Mouse (Mus musculus) intestine, embryonic 14.5 days (tissue): ENCODE results near the gene Foxp1. TPM values are rescaled to one million over a fixed set of nuclear protein-coding genes. Genes with fewer than 3 reads are reported as not detected.

ENCODE experiments used
- ATAC-seq: fragments of 200-750 bp; cut with Nextera tagmentation; replicated peaks from 2 replicates; pipeline ENCODE4 v1.8.0; 2017; ENCODE audit warnings: low read depth, moderate number of reproducible peaks, moderate TSS enrichment, moderate library complexity; ENCODE audit not compliant: low FRiP score, low TSS enrichment
- DNase-seq: peaks from one replicate; pipeline ENCODE4 v3.0.0-alpha.2; 2018; ENCODE audit warnings: low spot score
- H3K27ac ChIP-seq: fragments of 300-500 bp; sonication (generic); 2 replicates; pipeline ENCODE4 v1.5.1; 2014; ENCODE audit warnings: low read depth, mild to moderate bottlenecking, control low read depth
- H3K27me3 ChIP-seq: fragments of 300-500 bp; sonication (generic); replicated peaks from 2 replicates; pipeline ENCODE4 v1.6.1; 2014; ENCODE audit warnings: low read length, control low read depth; ENCODE audit not compliant: control insufficient read depth, insufficient read depth
- H3K36me3 ChIP-seq: fragments of 300-500 bp; sonication (generic); 2 replicates; pipeline ENCODE4 v1.6.1; 2014; ENCODE audit warnings: low read length, control low read depth; ENCODE audit not compliant: control insufficient read depth, insufficient read depth
- H3K4me1 ChIP-seq: fragments of 300-500 bp; sonication (generic); replicated peaks from 2 replicates; pipeline ENCODE4 v1.6.1; 2014; ENCODE audit warnings: low read length, control low read depth, mixed read lengths; ENCODE audit not compliant: control insufficient read depth, insufficient read depth
- H3K4me2 ChIP-seq: fragments of 300-500 bp; sonication (generic); 2 replicates; pipeline ENCODE4 v1.6.1; 2014; ENCODE audit warnings: low read length
- H3K4me3 ChIP-seq: fragments of 300-500 bp; sonication (generic); 2 replicates; pipeline ENCODE4 v1.5.1; 2014; ENCODE audit warnings: low read depth, low read length, control low read depth, mixed read lengths
- H3K9ac ChIP-seq: fragments of 300-500 bp; sonication (generic); 2 replicates; pipeline ENCODE4 v1.6.1; 2014; ENCODE audit warnings: mild to moderate bottlenecking, low read length
- H3K9me3 ChIP-seq: fragments of 300-500 bp; sonication (generic); 2 replicates; pipeline ENCODE4 v1.6.1; 2016; ENCODE audit warnings: low read length, control low read depth; ENCODE audit not compliant: control insufficient read depth
- WGBS: fragments of 180-500 bp; shearing (Covaris S2); extraction: QIAGEN DNeasy Blood & Tissue Kit; methylation state at CpG from one replicate; pipeline ENCODE4 v1.1.7; 2014; 5-methylcytosine and 5-hydroxymethylcytosine counted together
- polyA plus RNA-seq: library from polyadenylated mRNA; unstranded; fragments of >200 nt; fragmentation: Nextera tagmentation; extraction: Ambion mirVana; gene quantifications from 2 replicates; pipeline ENCODE4 v1.2.1, GENCODE M21; 2014

Gene Foxp1
- polyA plus RNA-seq, 1 experiment from 2014 or later: 133 TPM

DNA sequence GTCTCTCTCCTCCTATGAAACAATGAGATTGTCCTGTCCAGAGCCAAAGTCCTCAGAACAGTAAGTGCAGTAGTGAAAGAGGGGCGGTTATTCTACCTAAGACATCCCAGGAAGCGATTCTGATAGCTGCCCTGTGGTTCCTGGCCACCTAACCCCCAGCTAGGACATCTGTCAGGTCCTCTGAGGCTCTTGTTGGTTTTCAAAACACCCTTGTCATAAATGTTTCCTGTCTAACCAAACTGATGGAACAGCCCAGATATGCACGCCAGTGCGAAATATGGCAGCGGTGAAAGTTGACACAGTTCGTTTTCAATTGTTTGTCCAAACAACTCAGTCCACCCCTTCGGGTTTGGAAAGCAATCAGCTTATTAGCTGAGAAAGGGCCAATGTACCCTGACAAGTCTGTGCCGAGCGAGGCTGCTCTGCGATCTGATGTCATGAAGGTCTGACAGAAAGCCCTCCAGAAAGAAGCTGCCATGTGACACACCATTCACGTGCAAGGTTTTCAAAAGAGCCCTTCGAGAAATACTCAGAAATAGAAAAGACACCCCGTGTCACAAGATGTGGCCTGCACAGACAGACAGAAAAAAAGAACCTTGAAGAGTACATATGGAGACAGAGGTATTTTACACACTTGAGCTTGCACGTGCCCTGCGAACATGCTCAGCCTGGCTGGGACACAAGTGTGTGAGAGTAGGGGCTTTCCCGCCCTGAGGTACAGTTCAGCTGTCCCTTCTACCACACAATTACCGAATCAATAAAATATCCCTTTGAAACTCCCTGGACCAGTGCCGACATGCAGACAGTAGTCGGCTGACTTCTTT lies 147.9 kb downstream of the Foxp1 start:
- ATAC-seq (no peak), DNase-seq (no peak)
- no peak overlapping the region for H3K9ac ChIP-seq

DNA sequence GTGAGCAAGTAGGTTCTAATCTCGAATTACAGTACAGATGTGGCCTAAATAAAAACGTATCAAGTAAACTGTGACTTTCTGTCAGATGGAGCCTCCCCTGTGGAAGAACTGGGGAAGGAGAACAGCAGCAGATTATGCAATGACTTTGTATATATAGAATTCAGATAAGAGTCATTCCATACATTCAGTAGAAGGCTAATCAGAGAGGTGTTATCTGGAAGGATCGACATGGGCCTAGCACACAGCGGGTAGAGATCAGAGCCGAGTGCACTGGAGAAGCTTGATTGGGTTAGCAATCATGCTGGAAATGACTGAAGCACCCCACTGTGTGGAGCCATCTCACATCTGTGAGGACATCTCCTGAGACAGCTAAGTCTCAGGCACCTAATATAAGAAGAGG lies 150.1 kb downstream of the Foxp1 start:
- Histone ChIP-seq H3K4me3 (no peak overlapping the region), H3K36me3 (no peaks in the 10 kb centered on the region), H3K27me3 (no peaks in the 10 kb centered on the region), H3K9ac (no peak overlapping the region), H3K27ac (no peak overlapping the region), H3K9me3 (no peaks in the 10 kb centered on the region), H3K4me1 (peaks cover 28% of the 10 kb centered on the region), H3K4me2 (no peak overlapping the region)
- WGBS: 69% methylated on average over 5 of the region's 5 CpGs
- no peak for DNase-seq
- no peak for ATAC-seq

More for the DNA sequence above, 147.9 kb downstream of the Foxp1 start:
- Histone ChIP-seq H3K27ac (no peak overlapping the region), H3K4me2 (no peak overlapping the region), H3K9me3 (no peaks in the 10 kb centered on the region), H3K27me3 (no peaks in the 10 kb centered on the region), H3K4me3 (no peak overlapping the region), H3K4me1 (peaks cover 36% of the 10 kb centered on the region), H3K36me3 (no peaks in the 10 kb centered on the region)
- WGBS: 67% methylated on average over 19 of the region's 19 CpGs

DNA sequence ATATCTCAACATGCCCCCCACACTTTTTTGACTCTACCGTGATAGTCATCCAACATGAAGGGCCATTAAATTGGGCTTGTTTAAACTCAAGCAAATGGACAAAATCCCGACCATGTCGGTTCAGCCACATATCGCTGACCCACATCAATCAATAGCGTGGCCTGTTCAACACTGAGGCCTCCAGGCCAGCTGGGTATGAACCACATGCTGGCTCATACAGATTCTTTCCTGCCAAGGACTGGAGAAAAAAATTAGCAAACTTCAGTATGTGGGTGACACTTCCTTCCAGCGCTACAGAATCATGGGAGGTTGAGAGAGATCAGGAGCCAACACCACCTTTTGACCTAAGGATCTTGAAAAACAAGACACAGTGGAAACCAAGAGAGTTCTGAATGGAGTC lies 150.5 kb downstream of the Foxp1 start:
- Histone ChIP-seq H3K9ac (no peak overlapping the region), H3K4me1 (peaks cover 24% of the 10 kb centered on the region), H3K9me3 (no peaks in the 10 kb centered on the region), H3K27ac (no peak overlapping the region), H3K4me2 (no peak overlapping the region), H3K4me3 (no peak overlapping the region), H3K27me3 (no peaks in the 10 kb centered on the region), H3K36me3 (no peaks in the 10 kb centered on the region)
- DNase-seq (no peak), ATAC-seq (no peak)
- 72% methylated on average over 6 of the region's 6 CpGs for WGBS

DNA sequence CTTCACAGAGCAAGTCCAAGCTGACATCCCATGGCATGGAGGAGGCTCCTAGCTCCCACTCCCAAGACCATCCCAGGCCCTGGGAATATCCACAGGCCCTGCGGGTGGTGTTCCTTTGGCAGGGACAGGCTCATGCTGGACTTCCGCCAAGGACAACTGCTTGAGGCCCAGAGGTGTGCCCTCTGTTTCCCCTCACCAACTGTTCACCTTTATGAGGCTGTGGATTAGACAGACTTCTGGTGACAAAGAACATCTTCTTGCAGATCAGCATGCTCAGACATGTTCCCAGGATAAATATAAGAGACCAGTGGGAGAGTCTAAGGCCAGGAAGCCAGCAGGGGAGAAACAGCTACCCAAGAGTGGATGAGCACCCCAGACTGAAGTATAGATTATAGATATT lies 152.6 kb downstream of the Foxp1 start:
- no peaks in the 10 kb centered on the region for H3K36me3 ChIP-seq
- DNase-seq (no peak), ATAC-seq (no peak)
- H3K9ac ChIP-seq: no peak overlapping the region
- H3K27ac ChIP-seq: no peak overlapping the region
- 87% methylated on average over 2 of the region's 2 CpGs for WGBS
- H3K9me3 ChIP-seq: no peaks in the 10 kb centered on the region
- no peaks in the 10 kb centered on the region for H3K27me3 ChIP-seq
- H3K4me2 ChIP-seq: no peak overlapping the region
- no peak overlapping the region for H3K4me3 ChIP-seq
- peaks cover 7% of the 10 kb centered on the region for H3K4me1 ChIP-seq

DNA sequence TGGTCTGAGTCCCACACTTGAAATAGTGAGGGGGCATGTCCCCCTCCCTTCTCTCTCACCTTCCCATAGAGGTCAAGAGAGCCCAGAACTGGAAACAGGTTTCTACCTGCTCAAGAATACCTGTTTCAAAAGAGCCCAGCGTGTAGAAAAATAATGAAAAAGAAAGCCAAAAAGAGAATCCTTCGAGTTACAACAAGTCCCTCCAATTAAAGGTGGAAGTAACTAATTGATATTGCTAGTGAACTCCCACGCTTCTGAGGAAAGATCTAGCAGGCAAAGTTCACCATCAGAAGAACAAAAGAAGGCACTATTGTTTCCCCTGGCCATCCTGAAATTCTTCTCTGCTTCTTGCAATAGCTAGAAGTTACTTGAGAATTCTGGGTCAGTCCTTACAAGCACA lies 153.4 kb downstream of the Foxp1 start:
- no peaks in the 10 kb centered on the region for H3K27me3 ChIP-seq
- H3K27ac ChIP-seq: no peak overlapping the region
- no peak overlapping the region for H3K4me2 ChIP-seq
- H3K4me1 ChIP-seq: no peaks in the 10 kb centered on the region
- no peak for ATAC-seq
- H3K36me3 ChIP-seq: no peaks in the 10 kb centered on the region
- no peak overlapping the region for H3K4me3 ChIP-seq
- 93% methylated on average over 3 of the region's 3 CpGs for WGBS
- no peaks in the 10 kb centered on the region for H3K9me3 ChIP-seq
- H3K9ac ChIP-seq: no peak overlapping the region
- no peak for DNase-seq

DNA sequence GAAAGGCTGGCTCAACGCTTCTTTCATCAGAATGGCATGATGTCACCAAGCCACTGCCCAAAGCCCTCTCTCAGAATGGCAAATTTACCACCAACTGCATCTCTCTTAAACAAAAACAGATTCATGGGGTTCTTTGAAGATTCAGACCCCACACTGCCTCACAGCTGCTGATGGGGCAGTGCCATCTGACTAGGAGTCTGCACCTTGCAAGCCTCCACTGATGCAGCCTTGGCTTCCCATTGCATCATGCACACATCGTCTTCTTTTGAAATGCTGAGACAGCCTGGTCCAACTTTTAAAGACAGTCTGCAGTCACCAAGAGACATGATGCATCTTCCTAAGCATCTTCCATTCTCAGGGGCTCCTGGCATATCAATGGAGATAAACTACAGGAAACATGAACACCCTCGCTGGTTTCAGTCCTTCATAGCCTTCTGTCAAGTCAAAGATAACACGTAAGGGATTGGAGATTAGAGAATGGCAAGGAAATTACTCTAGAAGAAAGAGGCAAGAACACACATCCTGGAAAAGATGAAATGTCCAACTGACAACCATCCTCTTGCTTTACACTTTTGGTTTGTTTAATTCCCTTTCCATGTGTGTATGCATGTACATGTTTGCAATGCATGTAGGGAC lies 154.3 kb downstream of the Foxp1 start:
- H3K27me3 ChIP-seq: no peaks in the 10 kb centered on the region
- ATAC-seq (no peak), DNase-seq (no peak)
- H3K9me3 ChIP-seq: no peaks in the 10 kb centered on the region
- H3K27ac ChIP-seq: no peak overlapping the region
- no peaks in the 10 kb centered on the region for H3K4me1 ChIP-seq
- no peak overlapping the region for H3K9ac ChIP-seq
- H3K4me2 ChIP-seq: no peak overlapping the region
- WGBS: 81% methylated on average over 4 of the region's 4 CpGs
- H3K36me3 ChIP-seq: no peaks in the 10 kb centered on the region
- no peak overlapping the region for H3K4me3 ChIP-seq

DNA sequence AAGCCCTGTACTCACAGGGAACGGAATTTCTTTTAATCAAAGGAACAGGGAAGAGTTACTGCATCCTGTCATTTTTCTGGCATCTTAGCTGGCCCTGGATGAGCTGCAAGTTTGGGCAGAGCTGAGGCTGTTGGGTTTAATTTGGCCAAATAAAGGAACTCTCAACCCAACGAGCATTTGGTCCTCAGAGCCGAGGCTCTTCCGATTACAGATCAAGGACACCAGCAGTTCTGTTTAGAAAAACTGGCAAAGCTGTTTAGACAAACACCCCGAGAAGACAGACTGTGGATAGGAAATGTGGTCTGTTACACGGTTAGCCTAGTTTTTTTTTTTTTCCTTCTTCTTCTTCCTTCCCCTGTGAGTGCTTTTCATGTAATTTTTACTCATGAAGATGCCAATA lies 158.0 kb downstream of the Foxp1 start:
- DNase-seq (no peak), ATAC-seq (no peak)
- 33% methylated on average over 6 of the region's 6 CpGs for WGBS
- Histone ChIP-seq H3K4me2 (no peak overlapping the region), H3K27me3 (no peaks in the 10 kb centered on the region), H3K9ac (no peak overlapping the region), H3K27ac (no peak overlapping the region), H3K4me3 (no peak overlapping the region), H3K9me3 (no peaks in the 10 kb centered on the region), H3K4me1 (no peaks in the 10 kb centered on the region), H3K36me3 (no peaks in the 10 kb centered on the region)

DNA sequence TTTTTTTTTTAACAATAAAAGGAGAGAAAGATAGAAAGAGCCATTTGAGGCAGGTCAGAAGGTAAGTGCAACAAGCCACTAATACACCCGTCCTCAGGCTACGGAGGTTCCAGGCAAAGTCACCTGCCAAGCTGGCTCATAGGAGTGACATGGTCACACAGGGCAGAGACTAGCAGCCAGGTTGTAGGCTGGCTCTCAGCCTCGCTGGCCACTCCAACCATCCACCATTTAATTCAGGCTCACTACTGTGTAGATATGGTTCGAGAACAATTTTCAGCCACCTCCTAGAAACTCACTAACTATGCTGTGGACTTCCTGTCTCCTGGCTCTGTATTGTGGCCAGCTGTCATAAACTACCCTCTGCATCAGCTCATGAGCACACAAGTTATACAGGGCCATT lies 161.9 kb downstream of the Foxp1 start:
- DNase-seq (no peak), ATAC-seq (no peak)
- Histone ChIP-seq H3K9me3 (no peaks in the 10 kb centered on the region), H3K27me3 (no peaks in the 10 kb centered on the region), H3K27ac (no peak overlapping the region), H3K4me3 (no peak overlapping the region), H3K36me3 (no peaks in the 10 kb centered on the region), H3K9ac (no peak overlapping the region), H3K4me2 (no peak overlapping the region), H3K4me1 (no peaks in the 10 kb centered on the region)
- WGBS: 71% methylated on average over 4 of the region's 4 CpGs
